Mouse (Mus musculus): ENCODE data around the gene Cys1. TPM values are rescaled to one million over a fixed set of nuclear protein-coding genes. Genes with fewer than 3 reads are reported as not detected.

The Cys1 gene
- polyA plus RNA-seq, 1 experiment from 2014 or later, result 0.61 TPM

DNA sequence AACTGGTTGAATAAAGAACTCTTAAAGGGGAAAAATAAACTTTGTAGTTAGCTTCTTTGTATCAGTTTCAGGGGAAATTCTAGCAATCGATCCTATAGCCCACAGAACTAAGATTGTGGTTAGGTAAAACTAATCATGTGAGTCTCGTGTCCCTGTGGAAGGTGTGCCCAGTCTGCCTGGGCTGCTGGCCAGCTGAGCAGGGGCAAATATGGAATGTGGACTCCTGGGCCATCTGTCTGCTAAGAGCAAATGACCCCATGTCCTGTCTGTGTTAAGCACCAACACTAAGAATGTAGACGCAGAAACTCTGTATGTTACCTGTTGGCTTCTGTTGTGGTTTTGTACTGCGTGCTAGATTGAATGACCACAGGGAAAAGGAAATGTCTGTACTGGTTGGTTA, 20.5 kb downstream of the Cys1 start:
- H3K9ac ChIP-seq, result no peak overlapping the region
- WGBS (ENCODE audit: insufficient replicate concordance), result 58% methylated on average over 4 of the region's 4 CpGs
- H3K27ac ChIP-seq (replicated peaks), result no peak overlapping the region

DNA sequence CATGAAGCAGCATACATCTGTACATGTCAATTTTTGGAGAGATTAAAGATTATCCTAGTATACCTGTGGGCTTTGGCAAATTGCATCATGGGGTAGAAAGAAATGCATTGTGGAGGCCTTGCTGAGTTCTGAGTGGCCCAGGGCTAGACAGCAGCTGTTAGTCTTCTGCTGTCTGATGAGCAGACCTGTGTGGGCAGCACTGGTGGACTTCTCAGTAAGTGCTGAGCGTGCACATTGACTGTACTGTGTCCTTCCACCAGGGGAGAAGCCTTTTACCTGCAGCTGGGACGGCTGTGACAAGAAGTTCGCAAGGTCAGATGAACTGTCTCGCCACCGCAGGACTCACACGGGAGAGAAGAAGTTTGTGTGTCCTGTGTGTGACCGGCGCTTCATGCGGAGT, 21.7 kb downstream of the Cys1 start:
- no peaks in the 10 kb centered on the region for H3K27me3 ChIP-seq
- peaks cover 58% of the 10 kb centered on the region for H3K4me1 ChIP-seq (replicated peaks)
- H3K4me3 ChIP-seq (replicated peaks), result no peak overlapping the region
- H3K4me2 ChIP-seq, result no peak overlapping the region
- peaks cover 92% of the 10 kb centered on the region for H3K36me3 ChIP-seq (replicated peaks)
- ATAC-seq (ENCODE audit: insufficient read depth), result no peak
- H3K9ac ChIP-seq, result no peak overlapping the region
- no peaks in the 10 kb centered on the region for H3K9me3 ChIP-seq (replicated peaks)
- WGBS (ENCODE audit: insufficient replicate concordance), result 89% methylated on average over 9 of the region's 9 CpGs
- H3K27ac ChIP-seq (replicated peaks), result no peak overlapping the region

More for the DNA sequence above, 20.5 kb downstream of the Cys1 start:
- ATAC-seq (ENCODE audit: insufficient read depth), result peak; percentile 48; the same call in 1 of the 2 replicates
- peaks cover 46% of the 10 kb centered on the region for H3K4me1 ChIP-seq (replicated peaks)
- H3K4me3 ChIP-seq (replicated peaks), result no peak overlapping the region
- H3K9me3 ChIP-seq (replicated peaks), result no peaks in the 10 kb centered on the region
- H3K4me2 ChIP-seq, result no peak overlapping the region
- H3K27me3 ChIP-seq, result no peaks in the 10 kb centered on the region
- peaks cover 80% of the 10 kb centered on the region for H3K36me3 ChIP-seq (replicated peaks)

DNA sequence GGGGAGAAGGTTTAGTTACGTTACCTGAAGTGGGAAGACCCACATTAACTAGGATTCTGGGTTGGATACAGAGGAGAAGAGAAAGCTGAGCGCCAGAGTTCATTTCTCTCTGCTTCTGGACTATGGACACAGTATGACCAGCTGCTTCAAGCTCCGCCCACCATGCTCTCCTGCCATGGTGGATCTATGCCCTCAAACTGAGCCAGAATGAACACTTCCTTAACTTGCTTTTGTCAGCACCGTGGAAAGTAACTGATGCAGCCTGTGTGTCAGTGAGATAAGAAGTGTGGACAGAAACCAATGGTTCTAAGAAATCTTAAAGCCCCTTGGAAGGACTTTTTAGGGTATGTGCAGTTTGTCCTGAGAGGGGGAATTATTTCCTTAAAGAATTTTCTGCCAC, 22.6 kb downstream of the Cys1 start:
- Histone ChIP-seq H3K4me1 (replicated peaks) (peaks cover 67% of the 10 kb centered on the region), H3K9ac (no peak overlapping the region), H3K36me3 (replicated peaks) (peaks cover 95% of the 10 kb centered on the region), H3K9me3 (replicated peaks) (no peaks in the 10 kb centered on the region), H3K4me2 (0 out of 2 replicates have a peak overlapping the region, but pooled peaks have one; percentile 1), H3K27ac (replicated peaks) (no peak overlapping the region), H3K27me3 (no peaks in the 10 kb centered on the region), H3K4me3 (replicated peaks) (no peak overlapping the region)
- WGBS (ENCODE audit: insufficient replicate concordance), result 57% methylated on average over 4 of the region's 4 CpGs
- no peak for ATAC-seq (ENCODE audit: insufficient read depth)

DNA sequence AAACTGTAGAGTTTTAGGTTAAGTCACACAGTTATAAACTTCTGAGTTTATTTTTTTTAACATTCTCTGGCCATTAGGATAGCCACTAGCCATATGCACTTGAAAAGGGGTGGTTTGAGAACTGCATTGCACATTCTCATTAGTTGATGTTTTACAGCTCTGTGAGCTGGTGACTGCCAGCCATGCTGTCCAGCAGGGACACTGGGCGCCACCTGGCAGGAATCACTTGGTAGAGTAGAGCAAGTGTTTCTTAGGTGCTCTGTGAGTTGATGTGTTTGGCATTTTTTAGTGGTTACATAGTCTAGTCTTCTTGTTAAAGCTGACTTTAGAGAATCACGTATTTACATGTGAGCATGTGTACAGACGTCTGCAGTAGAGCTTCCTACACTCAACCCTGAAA, 25.2 kb downstream of the Cys1 start:
- Histone ChIP-seq H3K4me2 (peak overlapping the region; percentile 25; the same call in 1 of the 2 replicates), H3K36me3 (replicated peaks) (peaks cover 82% of the 10 kb centered on the region), H3K27ac (replicated peaks) (no peak overlapping the region), H3K4me3 (replicated peaks) (peak overlapping the region; percentile 17; the same call in 1 of the 2 replicates), H3K27me3 (no peaks in the 10 kb centered on the region), H3K9me3 (replicated peaks) (no peaks in the 10 kb centered on the region), H3K9ac (no peak overlapping the region; the same call in 1 of the 2 replicates), H3K4me1 (replicated peaks) (peaks cover 86% of the 10 kb centered on the region)
- 75% methylated on average over 3 of the region's 3 CpGs for WGBS (ENCODE audit: insufficient replicate concordance)
- ATAC-seq (ENCODE audit: insufficient read depth), result no peak

DNA sequence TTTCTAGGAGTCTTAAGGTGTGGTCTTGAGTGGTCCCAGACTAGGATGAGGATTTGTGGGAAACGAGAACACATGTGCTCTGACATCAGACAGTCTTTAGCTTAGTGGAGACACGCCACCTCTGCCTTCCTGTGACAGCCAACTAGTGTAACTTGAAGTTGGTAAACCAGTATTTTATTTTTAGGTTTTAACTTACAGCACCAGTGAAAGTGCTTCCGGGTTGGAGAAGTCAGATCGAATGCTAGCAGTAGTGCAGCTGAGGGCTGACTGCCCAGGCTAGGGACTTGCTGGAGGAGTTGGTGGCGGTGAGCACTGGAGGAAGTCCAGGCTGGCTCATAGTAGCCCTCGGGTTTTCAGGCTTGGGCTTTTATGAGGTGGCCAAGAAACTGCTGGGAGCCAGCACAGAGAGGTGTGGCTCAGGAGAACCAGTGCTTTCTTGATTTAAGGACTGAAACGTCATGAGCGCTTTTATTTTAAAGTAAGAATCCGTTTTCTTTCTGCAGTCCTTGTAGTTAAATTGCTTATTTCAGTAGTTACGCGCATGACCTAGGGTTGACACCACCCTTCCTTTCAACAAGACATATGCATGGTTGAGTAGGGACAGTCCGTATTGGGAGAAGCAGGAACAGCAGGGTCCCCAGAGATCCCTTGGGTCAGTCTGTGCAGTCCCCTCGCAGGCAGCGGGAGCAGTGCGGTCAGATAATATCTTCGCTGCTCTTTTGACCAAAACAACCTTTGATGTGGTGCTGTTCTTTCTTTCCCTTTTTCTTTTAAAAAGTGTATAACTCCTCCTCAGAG, 27.3 kb downstream of the Cys1 start:
- WGBS (ENCODE audit: insufficient replicate concordance), result 85% methylated on average over 16 of the region's 16 CpGs
- no peak overlapping the region for H3K4me3 ChIP-seq (replicated peaks)
- peaks cover 89% of the 10 kb centered on the region for H3K4me1 ChIP-seq (replicated peaks)
- H3K27me3 ChIP-seq, result no peaks in the 10 kb centered on the region
- no peak overlapping the region for H3K4me2 ChIP-seq
- no peak for ATAC-seq (ENCODE audit: insufficient read depth)
- H3K27ac ChIP-seq (replicated peaks), result 0 out of 2 replicates have a peak overlapping the region, but pooled peaks have one; percentile 26
- H3K36me3 ChIP-seq (replicated peaks), result peaks cover 63% of the 10 kb centered on the region
- no peaks in the 10 kb centered on the region for H3K9me3 ChIP-seq (replicated peaks)
- no peak overlapping the region for H3K9ac ChIP-seq

DNA sequence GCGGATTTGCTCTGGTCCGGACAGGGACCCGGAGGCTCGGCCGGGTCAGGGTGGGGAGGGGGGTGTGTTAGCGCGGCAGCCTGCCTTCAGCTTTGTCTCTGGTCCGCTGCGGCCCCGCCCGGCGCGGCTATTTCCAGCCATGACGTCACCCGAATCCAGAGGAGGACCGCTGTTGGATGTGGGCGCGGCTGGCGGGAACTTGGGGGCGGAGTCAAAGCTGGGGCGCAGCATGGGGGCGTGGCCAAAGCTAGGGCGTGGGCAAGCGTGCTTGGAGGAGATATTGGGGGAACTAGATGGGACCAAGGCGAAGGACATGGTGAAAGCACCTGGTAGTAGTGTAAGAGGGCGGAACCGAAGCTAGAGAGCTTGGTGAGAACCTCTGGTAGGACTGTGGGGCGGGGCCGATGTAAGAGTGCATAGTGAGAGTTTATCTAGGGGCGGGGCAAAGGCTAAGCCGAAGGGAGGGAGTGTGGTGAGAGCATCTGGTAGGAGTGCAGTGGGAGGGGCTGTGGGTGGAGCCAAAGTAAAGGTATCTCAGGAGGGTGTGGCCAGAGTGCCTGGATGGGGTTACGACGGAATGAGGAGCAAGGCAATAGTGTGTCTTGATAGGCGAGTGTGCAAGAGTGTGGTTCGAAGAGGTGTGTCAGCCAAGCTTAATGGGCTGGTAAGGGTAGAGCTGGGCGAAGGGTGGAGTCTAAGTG, 29.8 kb downstream of the Cys1 start:
- 1% methylated on average over 36 of the region's 36 CpGs for WGBS (ENCODE audit: insufficient replicate concordance)
- Histone ChIP-seq H3K4me1 (replicated peaks) (peaks cover 89% of the 10 kb centered on the region), H3K9ac (peak overlapping the region; percentile 92), H3K27me3 (no peaks in the 10 kb centered on the region), H3K4me3 (replicated peaks) (peak overlapping the region; percentile 84), H3K36me3 (replicated peaks) (peaks cover 39% of the 10 kb centered on the region), H3K4me2 (peak overlapping the region; percentile 95), H3K27ac (replicated peaks) (peak overlapping the region; percentile 98), H3K9me3 (replicated peaks) (no peaks in the 10 kb centered on the region)
- peak; percentile 87 for ATAC-seq (ENCODE audit: insufficient read depth)

GRCm38 (mm10) chr12:24651063-24651557, 30.5 kb downstream of the Cys1 start, which contains the start of gene Klf11:
Gene Klf11 (plus strand): TSS chr12:24651274.
- H3K9ac ChIP-seq, result peak within 1 kb of the TSS; percentile 92
- H3K27ac ChIP-seq (replicated peaks), result peak within 1 kb of the TSS; percentile 98
- peaks cover 88% of the 10 kb centered on the region for H3K4me1 ChIP-seq (replicated peaks)
- peak within 1 kb of the TSS; percentile 95 for H3K4me2 ChIP-seq
- peak; percentile 80 for ATAC-seq (ENCODE audit: insufficient read depth)
- H3K9me3 ChIP-seq (replicated peaks), result no peaks in the 10 kb centered on the region
- no peaks in the 10 kb centered on the region for H3K27me3 ChIP-seq
- H3K36me3 ChIP-seq (replicated peaks), result peaks cover 32% of the 10 kb centered on the region
- H3K4me3 ChIP-seq (replicated peaks), result peak within 1 kb of the TSS; percentile 84
- WGBS (ENCODE audit: insufficient replicate concordance), result under 1% methylated on average over 68 of the region's 68 CpGs

DNA sequence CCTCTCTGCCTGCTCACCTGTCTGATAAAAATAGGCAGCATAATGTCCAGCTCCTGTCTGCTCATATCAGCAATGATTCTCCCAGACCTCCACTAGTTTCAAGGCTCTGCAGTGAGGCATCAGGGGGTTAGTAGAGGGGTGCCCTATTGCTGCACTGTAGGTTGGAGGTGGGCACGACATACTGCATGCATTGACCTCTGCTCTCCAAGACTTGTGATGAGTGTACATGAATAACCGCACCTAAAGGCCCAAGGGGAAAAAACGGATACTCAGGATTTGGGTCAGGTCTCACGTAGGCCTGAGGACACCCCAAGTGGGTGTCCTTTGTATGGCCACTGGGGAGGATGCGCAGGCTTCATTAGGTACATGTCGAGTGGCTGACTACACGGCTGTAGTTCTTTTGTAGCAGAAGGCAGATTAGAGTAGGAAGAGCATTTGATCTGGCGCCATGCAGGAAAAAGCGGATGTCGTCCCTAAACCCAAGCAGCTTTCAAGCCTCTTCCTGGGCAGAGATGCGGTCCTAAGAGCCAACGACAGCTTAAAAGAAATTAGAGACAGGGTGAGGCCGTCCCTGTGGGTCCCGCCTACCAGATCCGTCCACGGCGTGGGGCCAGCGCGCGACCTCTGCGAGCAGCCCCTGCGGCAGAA, 31.1 kb downstream of the Cys1 start:
- peak overlapping the region; percentile 84 for H3K4me3 ChIP-seq (replicated peaks)
- peaks cover 26% of the 10 kb centered on the region for H3K36me3 ChIP-seq (replicated peaks)
- H3K4me2 ChIP-seq, result peak overlapping the region; percentile 95
- ATAC-seq (ENCODE audit: insufficient read depth), result no peak
- WGBS (ENCODE audit: insufficient replicate concordance), result 7% methylated on average over 22 of the region's 22 CpGs
- H3K9me3 ChIP-seq (replicated peaks), result no peaks in the 10 kb centered on the region
- H3K4me1 ChIP-seq (replicated peaks), result peaks cover 88% of the 10 kb centered on the region
- H3K27me3 ChIP-seq, result no peaks in the 10 kb centered on the region
- peak overlapping the region; percentile 87 for H3K27ac ChIP-seq (replicated peaks)
- peak overlapping the region; percentile 71 for H3K9ac ChIP-seq

DNA sequence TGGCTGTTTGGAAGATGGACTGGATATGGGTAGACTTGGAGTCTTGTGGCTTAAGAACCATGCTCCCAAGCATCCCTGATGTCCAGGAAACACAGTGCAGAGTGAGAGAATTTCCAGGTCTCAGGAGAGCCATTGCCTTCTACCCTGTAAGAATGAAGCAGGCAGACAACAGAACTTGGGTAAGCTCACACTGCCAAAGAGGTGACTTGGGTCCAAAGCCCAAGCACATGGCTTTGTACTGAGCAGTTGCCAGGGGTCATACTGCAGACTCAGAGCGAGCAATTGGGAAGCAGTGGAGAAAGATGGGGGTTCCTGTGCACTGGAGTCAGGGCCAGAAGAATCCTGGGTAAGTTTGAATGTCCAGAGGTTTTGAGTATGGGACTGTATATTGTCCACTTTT, 33.5 kb downstream of the Cys1 start:
- H3K9me3 ChIP-seq (replicated peaks), result no peaks in the 10 kb centered on the region
- H3K27ac ChIP-seq (replicated peaks), result peak overlapping the region; percentile 60
- WGBS (ENCODE audit: insufficient replicate concordance), result 79% methylated on average over 1 of the region's 1 CpGs
- H3K27me3 ChIP-seq, result no peaks in the 10 kb centered on the region
- H3K4me1 ChIP-seq (replicated peaks), result peaks cover 88% of the 10 kb centered on the region
- no peak overlapping the region for H3K4me2 ChIP-seq
- no peak for ATAC-seq (ENCODE audit: insufficient read depth)
- H3K36me3 ChIP-seq (replicated peaks), result peaks cover 2% of the 10 kb centered on the region
- H3K9ac ChIP-seq, result peak overlapping the region; percentile 4; the same call in 1 of the 2 replicates
- no peak overlapping the region for H3K4me3 ChIP-seq (replicated peaks)

DNA sequence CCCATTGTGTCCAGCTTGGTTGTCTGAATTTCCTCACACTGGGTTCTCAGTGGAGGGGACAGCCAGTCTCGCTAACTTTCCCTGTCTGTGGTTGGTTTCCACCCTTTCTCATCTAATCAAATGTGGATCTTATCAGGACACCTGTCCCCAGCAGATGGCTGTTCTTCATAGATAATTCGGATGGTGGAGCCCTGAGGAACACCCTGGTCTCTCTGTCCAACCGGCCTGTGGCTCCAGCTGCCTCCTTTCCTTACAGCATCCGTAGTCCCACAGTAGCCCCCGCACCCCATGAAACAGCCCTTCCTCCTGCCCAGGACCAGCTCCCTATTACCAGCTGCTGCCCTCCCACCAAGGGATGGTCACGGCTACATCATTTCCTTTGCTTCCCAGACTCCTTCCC, 35.7 kb downstream of the Cys1 start:
- peak overlapping the region; percentile 94 for H3K27ac ChIP-seq (replicated peaks)
- no peaks in the 10 kb centered on the region for H3K27me3 ChIP-seq
- H3K9me3 ChIP-seq (replicated peaks), result no peaks in the 10 kb centered on the region
- peaks cover 94% of the 10 kb centered on the region for H3K4me1 ChIP-seq (replicated peaks)
- peak overlapping the region; percentile 25 for H3K4me3 ChIP-seq (replicated peaks)
- no peaks in the 10 kb centered on the region for H3K36me3 ChIP-seq (replicated peaks)
- peak overlapping the region; percentile 44 for H3K9ac ChIP-seq
- 27% methylated on average over 6 of the region's 6 CpGs for WGBS (ENCODE audit: insufficient replicate concordance)
- peak overlapping the region; percentile 65 for H3K4me2 ChIP-seq
- peak; percentile 70 for ATAC-seq (ENCODE audit: insufficient read depth)
